Mouse (Mus musculus): ENCODE data around the gene Soga1. TPM values are rescaled to one million over a fixed set of nuclear protein-coding genes. Genes with fewer than 3 reads are reported as not detected.

Soga1 gene
- total RNA-seq, 1 experiment, result 11.8 TPM

- Histone ChIP-seq H3K36me3 (ENCODE audit: control insufficient read depth, insufficient read depth, low read length, poor library complexity, severe bottlenecking) (no peaks in the 10 kb centered on the region), H3K4me1 (ENCODE audit: control insufficient read depth in 2 of 2, insufficient read depth in 2 of 2, low read length in 2 of 2, poor library complexity in 1 of 2) (peaks cover 2 to 27% of the 10 kb centered on the region in 2 experiments; a peak in 2 of 4 replicates), H3K27ac (ENCODE audit: insufficient read depth, low read depth, low read length, poor library complexity, severe bottlenecking) (peak overlapping the region; percentile 73), H3K9me3 (ENCODE audit: control insufficient read depth, insufficient read depth, low read depth, low read length) (no peaks in the 10 kb centered on the region), H3K9ac (ENCODE audit: insufficient read depth, low read depth, low read length, poor library complexity, severe bottlenecking) (peak overlapping the region; percentile 79), H3K4me3 (ENCODE audit: insufficient read depth in 1 of 2, low read depth in 1 of 2, low read length in 2 of 2, poor library complexity in 1 of 2, severe bottlenecking in 1 of 2) (peak overlapping the region; percentile 53 to 67)
- no peak for TF ChIP-seq ZNF384 (IDR thresholded peaks at IDR 0.05; ENCODE audit: low read depth, low read length)
- TF ChIP-seq CHD2 (IDR thresholded peaks at IDR 0.05; ENCODE audit: low read depth, low read length), result no peak
- TF ChIP-seq ZC3H11A (IDR thresholded peaks at IDR 0.05; ENCODE audit: borderline replicate concordance, low read depth, low read length), result no peak
- TF ChIP-seq HCFC1 (IDR thresholded peaks at IDR 0.05; ENCODE audit: borderline replicate concordance, insufficient read depth, low read length), result no peak
- TF ChIP-seq MAFK (IDR thresholded peaks at IDR 0.05; ENCODE audit: insufficient read depth, low read depth, low read length), result no peak
- in situ Hi-C loops (cut with MboI; ENCODE audit: low sequenced_read_pairs in 2 of 2, unreplicated experiment in 2 of 2), result no loop called here
- peak; percentile 82 for DNase-seq (ENCODE audit: low read depth, low spot score)
Observed at GRCm38 (mm10) chr2:157058342-157058998, 20.6 kb downstream of the Soga1 start.

DNA sequence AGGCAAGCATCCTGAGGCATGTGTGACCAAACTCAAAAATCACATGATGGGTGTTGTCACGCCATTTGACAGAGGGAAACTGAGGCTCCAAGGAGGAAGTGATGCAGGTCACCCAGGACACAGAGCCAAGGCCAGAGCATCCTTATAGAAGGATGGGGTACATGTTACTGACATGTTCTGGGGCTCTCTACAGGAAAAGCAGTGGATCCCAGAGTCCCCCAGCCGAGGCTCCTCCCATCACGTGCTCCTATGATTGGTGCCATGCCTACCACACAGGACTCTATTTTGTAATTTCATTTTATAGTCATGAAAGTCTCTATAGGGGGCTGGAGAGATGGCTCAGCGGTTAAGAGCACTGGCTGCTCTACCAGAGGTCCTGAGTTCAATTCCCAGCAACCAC, 21.3 kb downstream of the Soga1 start:
- Histone ChIP-seq H3K4me1 (ENCODE audit: control insufficient read depth in 2 of 2, insufficient read depth in 2 of 2, low read length in 2 of 2, poor library complexity in 1 of 2) (peaks cover 2 to 27% of the 10 kb centered on the region in 2 experiments; a peak in 2 of 4 replicates), H3K36me3 (ENCODE audit: control insufficient read depth, insufficient read depth, low read length, poor library complexity, severe bottlenecking) (no peaks in the 10 kb centered on the region), H3K9ac (ENCODE audit: insufficient read depth, low read depth, low read length, poor library complexity, severe bottlenecking) (peak overlapping the region; percentile 42; the same call in 1 of the 2 replicates), H3K9me3 (ENCODE audit: control insufficient read depth, insufficient read depth, low read depth, low read length) (no peaks in the 10 kb centered on the region), H3K4me3 (ENCODE audit: insufficient read depth in 1 of 2, low read depth in 1 of 2, low read length in 2 of 2, poor library complexity in 1 of 2, severe bottlenecking in 1 of 2) (peak overlapping the region in 1 of 2 experiments; percentile 53; a peak in 1 of 4 replicates), H3K27ac (ENCODE audit: insufficient read depth, low read depth, low read length, poor library complexity, severe bottlenecking) (no peak overlapping the region)
- TF ChIP-seq CHD2 (IDR thresholded peaks at IDR 0.05; ENCODE audit: low read depth, low read length) (no peak), ZC3H11A (IDR thresholded peaks at IDR 0.05; ENCODE audit: borderline replicate concordance, low read depth, low read length) (no peak), MAFK (IDR thresholded peaks at IDR 0.05; ENCODE audit: insufficient read depth, low read depth, low read length) (no peak), ZNF384 (IDR thresholded peaks at IDR 0.05; ENCODE audit: low read depth, low read length) (no peak), HCFC1 (IDR thresholded peaks at IDR 0.05; ENCODE audit: borderline replicate concordance, insufficient read depth, low read length) (no peak)
- in situ Hi-C loops (cut with MboI; ENCODE audit: low sequenced_read_pairs in 2 of 2, unreplicated experiment in 2 of 2), result no loop called here
- DNase-seq (ENCODE audit: low read depth, low spot score), result no peak

DNA sequence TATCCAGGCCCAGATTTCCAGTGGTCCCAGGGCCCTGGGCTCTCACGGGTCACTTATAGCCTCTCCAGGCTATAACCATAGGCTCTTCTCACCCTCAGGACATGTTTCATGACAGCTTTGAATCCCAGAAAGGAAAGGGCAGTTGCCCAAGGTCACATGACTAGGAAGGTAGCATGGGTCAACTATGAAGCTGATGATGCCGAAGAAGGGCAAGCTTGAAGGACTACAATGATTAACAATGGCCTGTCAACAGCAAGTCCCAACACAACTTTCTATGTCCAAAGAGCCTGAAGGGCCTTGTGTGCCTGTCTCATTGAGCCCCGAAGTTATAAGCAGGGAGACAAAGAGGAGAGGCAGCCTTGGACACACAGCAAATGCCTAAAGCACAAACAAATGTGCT, 21.9 kb downstream of the Soga1 start:
- no peak for TF ChIP-seq ZNF384 (IDR thresholded peaks at IDR 0.05; ENCODE audit: low read depth, low read length)
- TF ChIP-seq CHD2 (IDR thresholded peaks at IDR 0.05; ENCODE audit: low read depth, low read length), result no peak
- TF ChIP-seq MAFK (IDR thresholded peaks at IDR 0.05; ENCODE audit: insufficient read depth, low read depth, low read length), result no peak
- no peak for TF ChIP-seq HCFC1 (IDR thresholded peaks at IDR 0.05; ENCODE audit: borderline replicate concordance, insufficient read depth, low read length)
- no peak for TF ChIP-seq ZC3H11A (IDR thresholded peaks at IDR 0.05; ENCODE audit: borderline replicate concordance, low read depth, low read length)
- no peaks in the 10 kb centered on the region for H3K36me3 ChIP-seq (ENCODE audit: control insufficient read depth, insufficient read depth, low read length, poor library complexity, severe bottlenecking)
- H3K27ac ChIP-seq (ENCODE audit: insufficient read depth, low read depth, low read length, poor library complexity, severe bottlenecking), result 0 out of 2 replicates have a peak overlapping the region, but pooled peaks have one; percentile 16

GRCm38 (mm10) chr2:157055721-157056120, 23.3 kb downstream of the Soga1 start:
- H3K4me1 ChIP-seq (ENCODE audit: control insufficient read depth in 2 of 2, insufficient read depth in 2 of 2, low read length in 2 of 2, poor library complexity in 1 of 2), result peaks cover 2 to 37% of the 10 kb centered on the region in 2 experiments; a peak in 2 of 4 replicates
- no peaks in the 10 kb centered on the region for H3K9me3 ChIP-seq (ENCODE audit: control insufficient read depth, insufficient read depth, low read depth, low read length)
- H3K36me3 ChIP-seq (ENCODE audit: control insufficient read depth, insufficient read depth, low read length, poor library complexity, severe bottlenecking), result no peaks in the 10 kb centered on the region
- TF ChIP-seq MAFK (IDR thresholded peaks at IDR 0.05; ENCODE audit: insufficient read depth, low read depth, low read length), result no peak
- TF ChIP-seq HCFC1 (IDR thresholded peaks at IDR 0.05; ENCODE audit: borderline replicate concordance, insufficient read depth, low read length), result no peak
- TF ChIP-seq ZNF384 (IDR thresholded peaks at IDR 0.05; ENCODE audit: low read depth, low read length), result no peak
- TF ChIP-seq ZC3H11A (IDR thresholded peaks at IDR 0.05; ENCODE audit: borderline replicate concordance, low read depth, low read length), result no peak
- TF ChIP-seq CHD2 (IDR thresholded peaks at IDR 0.05; ENCODE audit: low read depth, low read length), result no peak
- no peak overlapping the region for H3K27ac ChIP-seq (ENCODE audit: insufficient read depth, low read depth, low read length, poor library complexity, severe bottlenecking)
- no peak for DNase-seq (ENCODE audit: low read depth, low spot score)
- no peak overlapping the region for H3K9ac ChIP-seq (ENCODE audit: insufficient read depth, low read depth, low read length, poor library complexity, severe bottlenecking)
- in situ Hi-C loops (cut with MboI; ENCODE audit: low sequenced_read_pairs in 2 of 2, unreplicated experiment in 2 of 2), result no loop called here
- H3K4me3 ChIP-seq (ENCODE audit: insufficient read depth in 1 of 2, low read depth in 1 of 2, low read length in 2 of 2, poor library complexity in 1 of 2, severe bottlenecking in 1 of 2), result no peak overlapping the region

More for the DNA sequence above, 21.9 kb downstream of the Soga1 start:
- H3K9me3 ChIP-seq (ENCODE audit: control insufficient read depth, insufficient read depth, low read depth, low read length), result no peaks in the 10 kb centered on the region
- peaks cover 2 to 33% of the 10 kb centered on the region in 2 experiments; a peak in 2 of 4 replicates for H3K4me1 ChIP-seq (ENCODE audit: control insufficient read depth in 2 of 2, insufficient read depth in 2 of 2, low read length in 2 of 2, poor library complexity in 1 of 2)
- H3K9ac ChIP-seq (ENCODE audit: insufficient read depth, low read depth, low read length, poor library complexity, severe bottlenecking), result peak overlapping the region; percentile 42; the same call in 1 of the 2 replicates
- no peak overlapping the region for H3K4me3 ChIP-seq (ENCODE audit: insufficient read depth in 1 of 2, low read depth in 1 of 2, low read length in 2 of 2, poor library complexity in 1 of 2, severe bottlenecking in 1 of 2)
- DNase-seq (ENCODE audit: low read depth, low spot score), result no peak
- in situ Hi-C loops (cut with MboI; ENCODE audit: low sequenced_read_pairs in 2 of 2, unreplicated experiment in 2 of 2), result no loop called here

Measured in ES-E14 (cell line).